Mouse (Mus musculus) cerebellum, adult 8-10 months (tissue): ENCODE measurements around the gene Mon1a.
A peak's percentile ranks its signal among the peaks of the same experiment; 100 is the strongest.

ENCODE experiments used
- DNase-seq: peaks from one replicate; pipeline ENCODE4 v3.0.0; 2022

The Mon1a gene

GRCm38 (mm10) chr9:107950460-107951355 lies 62.8 kb downstream of the Mon1a start:
- peak; percentile 87 for DNase-seq
